Mouse (Mus musculus) limb, embryonic 10.5 days (tissue): ENCODE data around the gene AL732309.1. TPM values are rescaled to one million over a fixed set of nuclear protein-coding genes. Genes with fewer than 3 reads are reported as not detected.

ENCODE experiments used
- DNase-seq: peaks from one replicate; pipeline ENCODE4 v3.0.0-alpha.2; 2017; ENCODE audit warnings: low spot score
- H3K27ac ChIP-seq: fragments of 300-500 bp; sonication (generic); 2 replicates; pipeline ENCODE4 v1.5.1; 2016; ENCODE audit warnings: mild to moderate bottlenecking
- H3K27me3 ChIP-seq: fragments of 300-500 bp; sonication (generic); 2 replicates; pipeline ENCODE4 v1.6.1; 2016; ENCODE audit warnings: low read depth, mild to moderate bottlenecking; ENCODE audit not compliant: poor library complexity, severe bottlenecking
- H3K36me3 ChIP-seq: fragments of 300-500 bp; sonication (generic); 2 replicates; pipeline ENCODE4 v1.6.1; 2016; ENCODE audit warnings: mild to moderate bottlenecking, moderate library complexity
- H3K4me1 ChIP-seq: fragments of 300-500 bp; sonication (generic); 2 replicates; pipeline ENCODE4 v1.6.1; 2016
- H3K4me3 ChIP-seq: fragments of 300-500 bp; sonication (generic); 2 replicates; pipeline ENCODE4 v1.5.1; 2016; ENCODE audit warnings: mild to moderate bottlenecking, moderate library complexity
- H3K9me3 ChIP-seq: fragments of 300-500 bp; sonication (generic); replicated peaks from 2 replicates; pipeline ENCODE4 v1.6.1; 2016; ENCODE audit warnings: mild to moderate bottlenecking
- WGBS: fragments of 180-500 bp; shearing (Covaris S2); methylation state at CpG from one replicate; pipeline ENCODE4 v1.1.7; 2016; 5-methylcytosine and 5-hydroxymethylcytosine counted together
- polyA plus RNA-seq: library from polyadenylated mRNA; unstranded; fragments of >200 nt; fragmentation: Nextera tagmentation; extraction: Ambion mirVana; gene quantifications from 2 replicates; pipeline ENCODE4 v1.2.1, GENCODE M21; 2016

The AL732309.1 gene
- polyA plus RNA-seq, 1 experiment from 2014 or later: 7.8 TPM

DNA sequence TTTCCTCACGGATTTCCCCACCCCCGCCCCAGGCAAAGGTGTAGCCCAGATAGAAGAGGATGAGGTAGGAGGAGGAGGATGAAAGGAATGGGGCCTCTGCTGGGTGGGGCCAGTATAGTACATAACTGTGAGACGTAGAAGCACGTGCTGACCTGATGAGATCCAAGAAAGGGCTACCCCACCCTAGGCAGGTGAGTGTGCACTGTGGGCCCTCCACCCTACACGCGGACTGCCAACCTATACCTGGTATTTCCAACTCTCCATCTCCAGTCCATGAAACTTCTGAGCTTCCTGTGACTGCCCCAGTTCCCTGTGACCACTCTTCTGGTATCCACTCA is 5.3 kb downstream of the AL732309.1 start:
- Histone ChIP-seq H3K9me3 (no peaks in the 10 kb centered on the region), H3K36me3 (peaks cover 15% of the 10 kb centered on the region), H3K4me3 (peak overlapping the region; percentile 63), H3K4me1 (peaks cover 34% of the 10 kb centered on the region), H3K27me3 (peaks cover 51% of the 10 kb centered on the region), H3K27ac (no peak overlapping the region; the same call in 1 of the 2 replicates)
- WGBS: 24% methylated on average over 6 of the region's 6 CpGs
- no peak for DNase-seq

DNA sequence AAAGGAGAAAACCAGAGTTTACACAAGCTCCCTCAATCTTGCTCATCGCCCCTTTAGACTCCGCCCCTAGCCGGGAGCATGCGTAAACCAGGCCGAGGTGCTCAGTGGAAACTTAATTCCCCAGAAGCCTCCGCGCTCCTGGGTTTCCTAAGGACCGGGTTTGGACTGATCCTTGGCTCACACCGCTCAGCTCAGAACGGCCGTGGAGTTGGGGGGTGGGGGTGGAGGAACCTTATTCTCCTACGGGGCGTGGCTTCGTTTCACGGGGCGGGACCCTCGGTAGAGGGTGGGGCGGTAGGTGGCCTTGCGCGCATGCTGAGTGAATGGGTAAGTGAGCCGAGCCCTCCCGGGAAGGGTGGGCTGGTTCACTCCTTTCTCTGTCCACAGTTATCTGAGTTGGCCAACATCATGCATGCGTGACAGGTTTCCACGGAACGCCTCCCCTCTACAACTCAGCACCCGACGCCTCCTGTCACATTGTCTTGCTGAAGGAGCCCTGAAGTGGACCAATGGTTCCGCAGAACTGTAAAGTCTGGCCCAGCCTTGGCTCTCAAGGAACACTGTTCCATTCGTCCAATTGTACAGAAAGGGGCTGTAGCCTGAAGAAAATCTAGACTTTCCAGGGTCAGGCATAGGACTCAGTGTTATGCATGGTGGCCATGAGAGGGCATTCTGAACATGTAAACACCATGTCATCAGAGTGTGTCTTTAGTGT is 5.8 kb downstream of the AL732309.1 start:
- Histone ChIP-seq H3K9me3 (no peaks in the 10 kb centered on the region), H3K4me3 (peak overlapping the region; percentile 63), H3K4me1 (peaks cover 34% of the 10 kb centered on the region), H3K27ac (peak overlapping the region; percentile 71), H3K36me3 (peaks cover 10% of the 10 kb centered on the region), H3K27me3 (peaks cover 56% of the 10 kb centered on the region)
- peak; percentile 79 for DNase-seq
- 2% methylated on average over 29 of the region's 29 CpGs for WGBS

GRCm38 (mm10) chr2:25240310-25240709 is 6.4 kb downstream of the AL732309.1 start:
- WGBS: 46% methylated on average over 8 of the region's 8 CpGs
- peak overlapping the region; percentile 63 for H3K4me3 ChIP-seq
- H3K9me3 ChIP-seq: no peaks in the 10 kb centered on the region
- H3K36me3 ChIP-seq: peaks cover 4% of the 10 kb centered on the region
- peaks cover 62% of the 10 kb centered on the region for H3K27me3 ChIP-seq
- peak overlapping the region; percentile 71; the same call in 1 of the 2 replicates for H3K27ac ChIP-seq
- no peak for DNase-seq
- peaks cover 34% of the 10 kb centered on the region for H3K4me1 ChIP-seq

DNA sequence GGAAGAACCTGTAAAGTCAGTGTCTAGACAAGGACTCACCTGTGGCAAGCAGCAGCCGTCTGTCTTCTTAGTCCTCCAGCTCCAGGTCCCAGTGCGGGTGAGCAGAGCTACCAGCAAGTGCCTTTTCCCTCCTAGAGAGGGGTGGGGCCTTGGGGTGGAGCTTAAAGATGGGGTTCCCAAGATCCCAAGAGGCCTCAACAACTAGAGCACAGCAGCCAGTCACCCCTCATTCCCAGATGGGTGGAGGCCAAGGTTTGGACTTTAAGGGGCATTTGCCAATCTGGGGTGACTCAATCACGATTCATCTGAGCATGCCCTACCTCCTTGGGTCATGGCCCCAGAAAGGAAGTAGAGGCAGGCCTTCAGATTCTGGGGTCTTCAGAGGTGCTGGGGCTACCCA is 6.9 kb downstream of the AL732309.1 start:
- Histone ChIP-seq H3K36me3 (no peaks in the 10 kb centered on the region), H3K27me3 (peaks cover 67% of the 10 kb centered on the region), H3K27ac (no peak overlapping the region), H3K4me1 (peaks cover 34% of the 10 kb centered on the region), H3K9me3 (no peaks in the 10 kb centered on the region), H3K4me3 (no peak overlapping the region)
- no peak for DNase-seq
- WGBS: 87% methylated on average over 3 of the region's 3 CpGs

GRCm38 (mm10) chr2:25238106-25238505 is 8.6 kb downstream of the AL732309.1 start:
- Histone ChIP-seq H3K27ac (no peak overlapping the region), H3K27me3 (peaks cover 54% of the 10 kb centered on the region), H3K9me3 (no peaks in the 10 kb centered on the region), H3K36me3 (no peaks in the 10 kb centered on the region), H3K4me3 (no peak overlapping the region), H3K4me1 (peaks cover 33% of the 10 kb centered on the region)
- DNase-seq: no peak

- Histone ChIP-seq H3K4me3 (no peak overlapping the region), H3K4me1 (peaks cover 27% of the 10 kb centered on the region), H3K9me3 (no peaks in the 10 kb centered on the region), H3K27ac (no peak overlapping the region), H3K36me3 (no peaks in the 10 kb centered on the region), H3K27me3 (peaks cover 53% of the 10 kb centered on the region)
- DNase-seq: no peak
- WGBS: 68% methylated on average over 4 of the region's 4 CpGs
Measured at GRCm38 (mm10) chr2:25237522-25237921, 9.1 kb downstream of the AL732309.1 start.

- H3K4me1 ChIP-seq: peaks cover 18% of the 10 kb centered on the region
- H3K9me3 ChIP-seq: no peaks in the 10 kb centered on the region
- H3K27ac ChIP-seq: no peak within 1 kb of the TSS
- DNase-seq: no peak
- H3K4me3 ChIP-seq: no peak within 1 kb of the TSS
- peaks cover 53% of the 10 kb centered on the region for H3K27me3 ChIP-seq
- no peaks in the 10 kb centered on the region for H3K36me3 ChIP-seq
- WGBS: 36% methylated on average over 8 of the region's 8 CpGs
Measured at GRCm38 (mm10) chr2:25236614-25237013, 10.0 kb downstream of the AL732309.1 start, which contains the start of gene Rnf224. Gene Rnf224, minus strand, starts transcription at chr2:25236787.

- H3K9me3 ChIP-seq: no peaks in the 10 kb centered on the region
- no peak overlapping the region for H3K4me3 ChIP-seq
- peaks cover 3% of the 10 kb centered on the region; the same call in 1 of the 2 replicates for H3K4me1 ChIP-seq
- H3K36me3 ChIP-seq: no peaks in the 10 kb centered on the region
- no peak overlapping the region for H3K27ac ChIP-seq
- peaks cover 57% of the 10 kb centered on the region for H3K27me3 ChIP-seq
- DNase-seq: no peak
- WGBS: 76% methylated on average over 5 of the region's 5 CpGs
Measured at GRCm38 (mm10) chr2:25234551-25235220, 12.0 kb downstream of the AL732309.1 start.

GRCm38 (mm10) chr2:25234050-25234449 is 12.6 kb downstream of the AL732309.1 start, which contains the start of gene Slc34a3:
Gene Slc34a3, minus strand, starts transcription at chr2:25234364.
- WGBS: 95% methylated on average over 3 of the region's 3 CpGs
- DNase-seq: no peak
- peaks cover 5% of the 10 kb centered on the region for H3K4me1 ChIP-seq
- H3K4me3 ChIP-seq: no peak within 1 kb of the TSS
- H3K27ac ChIP-seq: no peak within 1 kb of the TSS
- peaks cover 56% of the 10 kb centered on the region for H3K27me3 ChIP-seq
- no peaks in the 10 kb centered on the region for H3K9me3 ChIP-seq
- H3K36me3 ChIP-seq: no peaks in the 10 kb centered on the region

DNA sequence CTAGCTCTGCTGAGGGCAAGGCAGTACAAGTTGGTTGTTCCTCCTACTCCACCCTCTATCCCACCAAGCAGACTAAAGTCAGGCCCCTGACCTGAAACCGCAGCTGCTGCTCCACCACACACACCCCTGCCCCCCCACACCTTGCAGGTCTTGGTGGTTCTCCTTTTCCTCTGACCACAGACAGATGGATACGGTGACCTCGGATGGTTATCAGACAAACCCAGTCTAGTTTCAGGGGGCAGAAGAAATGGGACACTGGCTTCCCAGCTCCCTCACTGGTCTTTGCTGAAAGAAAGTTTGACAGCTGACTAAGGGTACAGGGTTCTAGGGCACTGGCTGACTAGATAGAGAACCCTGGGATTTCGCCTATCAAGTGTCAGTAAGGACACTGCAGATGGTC is 13.2 kb downstream of the AL732309.1 start:
- 81% methylated on average over 4 of the region's 4 CpGs for WGBS
- no peak overlapping the region for H3K27ac ChIP-seq
- no peak for DNase-seq
- H3K9me3 ChIP-seq: no peaks in the 10 kb centered on the region
- peaks cover 11% of the 10 kb centered on the region for H3K4me1 ChIP-seq
- H3K4me3 ChIP-seq: no peak overlapping the region
- H3K36me3 ChIP-seq: no peaks in the 10 kb centered on the region
- H3K27me3 ChIP-seq: peaks cover 52% of the 10 kb centered on the region

DNA sequence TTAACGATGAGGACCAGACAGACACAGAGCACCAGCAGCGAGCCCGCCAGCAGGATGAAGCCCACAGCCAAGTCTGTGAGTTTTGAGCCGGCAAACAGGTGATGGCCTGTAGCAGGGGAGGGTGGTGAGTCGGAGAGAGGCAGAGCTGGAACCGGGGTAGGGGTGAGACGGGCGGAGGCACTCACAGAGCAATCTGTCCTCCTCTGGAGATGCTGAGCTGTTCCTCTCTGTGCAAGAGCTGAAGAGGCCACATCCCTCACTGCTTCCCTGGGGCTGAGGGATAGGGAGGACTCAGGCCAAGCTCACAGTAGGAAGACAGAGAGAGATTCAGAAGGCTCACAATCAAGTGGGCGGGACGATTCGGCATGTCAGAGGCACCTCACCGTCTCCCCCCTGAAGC is 15.6 kb downstream of the AL732309.1 start:
- WGBS: 61% methylated on average over 12 of the region's 12 CpGs

GRCm38 (mm10) chr2:25230581-25230980 is 16.1 kb downstream of the AL732309.1 start:
- 89% methylated on average over 7 of the region's 7 CpGs for WGBS
- no peak overlapping the region for H3K27ac ChIP-seq
- H3K9me3 ChIP-seq: no peaks in the 10 kb centered on the region
- H3K36me3 ChIP-seq: no peaks in the 10 kb centered on the region
- no peak overlapping the region for H3K4me3 ChIP-seq
- peaks cover 22% of the 10 kb centered on the region for H3K4me1 ChIP-seq
- H3K27me3 ChIP-seq: peaks cover 36% of the 10 kb centered on the region
- no peak for DNase-seq

More for the DNA sequence above, 15.6 kb downstream of the AL732309.1 start:
- Histone ChIP-seq H3K4me3 (no peak overlapping the region), H3K4me1 (peaks cover 18% of the 10 kb centered on the region), H3K9me3 (no peaks in the 10 kb centered on the region), H3K27me3 (peaks cover 41% of the 10 kb centered on the region), H3K36me3 (no peaks in the 10 kb centered on the region), H3K27ac (no peak overlapping the region)
- no peak for DNase-seq

- Histone ChIP-seq H3K27ac (no peak overlapping the region), H3K9me3 (no peaks in the 10 kb centered on the region), H3K27me3 (peaks cover 27% of the 10 kb centered on the region; the same call in 1 of the 2 replicates), H3K4me3 (no peak overlapping the region), H3K4me1 (peaks cover 26% of the 10 kb centered on the region), H3K36me3 (no peaks in the 10 kb centered on the region)
- DNase-seq: no peak
- 88% methylated on average over 5 of the region's 5 CpGs for WGBS
Measured at GRCm38 (mm10) chr2:25229582-25229981, 17.1 kb downstream of the AL732309.1 start.
